Mouse (Mus musculus) kidney, adult 2 months (tissue): ENCODE results near the gene Gm29423.
"Not testable (repeated sequence)": the region's sequence is repeated elsewhere in the genome, so short reads cannot be mapped to it uniquely, and the experiment has no call there.

ENCODE experiments used
- CTCF ChIP-seq: fragments of 200-500 bp; conservative IDR thresholded peaks from 2 replicates; pipeline ENCODE4 v1.5.1; 2011; ENCODE audit warnings: low read depth, mild to moderate bottlenecking, control low read depth, low read length, moderate library complexity, mixed read lengths; ENCODE audit not compliant: insufficient read depth, insufficient read length
- POLR2A ChIP-seq: fragments of 200-500 bp; IDR thresholded peaks from one replicate; pipeline ENCODE4 v1.6.1; 2011; ENCODE audit warnings: low read depth, low read length, control low read depth

GRCm38 (mm10) chrY:70303187-70303586, at the start of gene Gm29423, which contains the start of gene Gm29644:
- TF ChIP-seq POLR2A, CTCF: not testable (repeated sequence)
